Mouse (Mus musculus) spleen, postnatal 14 days (tissue): ENCODE data around the gene Man2b1.
"Not testable (repeated sequence)": the region's sequence is repeated elsewhere in the genome, so short reads cannot be mapped to it uniquely, and the experiment has no call there.

Experiments used
- DNase-seq, 2 experiments: peaks; one replicate each; pipeline ENCODE4 v3.0.0; 2021 to 2022; ENCODE audit warnings: low spot score in 2 of 2

The Man2b1 gene

GRCm38 (mm10) chr8:85074167-85074566, 8.9 kb upstream of the Man2b1 start:
- DNase-seq: no peak

- no peak for DNase-seq
Observed at GRCm38 (mm10) chr8:85074617-85075016, 8.5 kb upstream of the Man2b1 start.

- peak; percentile 30 to 39 for DNase-seq
Observed at GRCm38 (mm10) chr8:85076001-85076400, 7.1 kb upstream of the Man2b1 start.

- peak; percentile 57 to 74 for DNase-seq
Observed at GRCm38 (mm10) chr8:85076993-85077392, 6.1 kb upstream of the Man2b1 start.

- no peak for DNase-seq
Observed at GRCm38 (mm10) chr8:85080214-85080531, 2.9 kb upstream of the Man2b1 start.

GRCm38 (mm10) chr8:85080532-85081215, 2.4 kb upstream of the Man2b1 start, which contains the start of gene Wdr83os:
Gene Wdr83os (plus strand): TSS chr8:85080740.
- peak in 1 of 2 experiments; percentile 54 for DNase-seq

GRCm38 (mm10) chr8:85081216-85081555, 1.9 kb upstream of the Man2b1 start, which contains the start of gene Wdr83:
Gene Wdr83 (minus strand): TSS chr8:85081306.
- peak; percentile 39 to 58 for DNase-seq

GRCm38 (mm10) chr8:85082169-85082568, 901 bp upstream of the Man2b1 start:
- not testable (repeated sequence) for DNase-seq

GRCm38 (mm10) chr8:85084633-85085032, 1.6 kb downstream of the Man2b1 start:
- no peak for DNase-seq

GRCm38 (mm10) chr8:85086238-85086637, 3.2 kb downstream of the Man2b1 start:
- DNase-seq: no peak

- DNase-seq: no peak
Observed at GRCm38 (mm10) chr8:85088771-85089170, 5.7 kb downstream of the Man2b1 start.

- no peak for DNase-seq
Observed at GRCm38 (mm10) chr8:85090856-85091255, 7.8 kb downstream of the Man2b1 start.

- DNase-seq: no peak
Observed at GRCm38 (mm10) chr8:85091526-85092090, 8.5 kb downstream of the Man2b1 start.

GRCm38 (mm10) chr8:85095051-85095450, 12.0 kb downstream of the Man2b1 start:
- no peak for DNase-seq

GRCm38 (mm10) chr8:85095566-85095965, 12.5 kb downstream of the Man2b1 start:
- no peak for DNase-seq

GRCm38 (mm10) chr8:85096196-85096595, 13.1 kb downstream of the Man2b1 start:
- no peak for DNase-seq

GRCm38 (mm10) chr8:85096850-85097249, 13.8 kb downstream of the Man2b1 start:
- DNase-seq: no peak

- no peak for DNase-seq
Observed at GRCm38 (mm10) chr8:85100076-85100665, 17.1 kb downstream of the Man2b1 start.

- DNase-seq: no peak
Observed at GRCm38 (mm10) chr8:85113241-85113640, 30.2 kb downstream of the Man2b1 start.

- DNase-seq: no peak
Observed at GRCm38 (mm10) chr8:85115501-85115900, 32.4 kb downstream of the Man2b1 start.

- no peak for DNase-seq
Observed at GRCm38 (mm10) chr8:85116984-85117383, 33.9 kb downstream of the Man2b1 start.

GRCm38 (mm10) chr8:85119052-85119981, 36.2 kb downstream of the Man2b1 start:
- DNase-seq: peak in 1 of 2 experiments; percentile 14
